Comparison of ENCODE assay signal across 15 mouse cellular contexts in genomic region chr14:119257072-119257471, GRCm38 (mm10).
A peak's percentile ranks its signal among the peaks of the same experiment; 100 is the strongest.
DNase-seq lines count a peak whose midpoint lies in the region; ATAC-seq and TF ChIP-seq lines count a peak whose summit lies in the region.
"Had no signal": no experiment of that assay in that cellular context is flagged by ENCODE, and none has a peak within 500 bp of the region (broad histone marks: within the 10 kb centered on the region; RNA-seq: fewer than 3 reads in every experiment).

No protein-coding gene starts in this region.

- no peak overlapping the region for H3K9ac ChIP-seq in midbrain, postnatal 0 days (replicated peaks; ENCODE audit: low read length, poor library complexity, severe bottlenecking)
- H3K9ac ChIP-seq in midbrain, embryonic 16.5 days (ENCODE audit: low read depth, low read length): no peak overlapping the region
- no peak overlapping the region for H3K9ac ChIP-seq in embryonic facial prominence, embryonic 15.5 days
- H3K9ac ChIP-seq: embryonic facial prominence, embryonic 12.5 days; midbrain, embryonic 13.5 days; neural tube, embryonic 12.5 days had no signal

- no peak for TF ChIP-seq POLR2A in cerebellum, adult 2 months (IDR thresholded peaks at IDR 0.05; ENCODE audit: borderline replicate concordance, insufficient read depth, low read length)

- ATAC-seq in midbrain, postnatal 0 days (ENCODE audit: low FRiP score): no peak
- ATAC-seq in midbrain, embryonic 16.5 days: no peak
- peak; percentile 34; the same call in 1 of the 2 replicates for ATAC-seq in embryonic facial prominence, embryonic 15.5 days (ENCODE audit: insufficient number of reproducible peaks, low FRiP score, low TSS enrichment, low read depth)
- ATAC-seq in megakaryocyte, adult 5-6 weeks (ENCODE audit: poor library complexity, severe bottlenecking): no peak
- ATAC-seq: CD4-positive, CD25-positive, alpha-beta regulatory T cell, adult 4 months; midbrain, embryonic 13.5 days had no signal

- intact Hi-C loops in left cerebral cortex, postnatal 10 days (cut with DNase I): no loop called here

- H3K36me3 ChIP-seq in midbrain, postnatal 0 days (ENCODE audit: insufficient read depth, low read length): no peaks in the 10 kb centered on the region
- no peaks in the 10 kb centered on the region for H3K36me3 ChIP-seq in midbrain, embryonic 16.5 days (ENCODE audit: control insufficient read depth, insufficient read depth, low read length)
- no peaks in the 10 kb centered on the region for H3K36me3 ChIP-seq in embryonic facial prominence, embryonic 15.5 days
- H3K36me3 ChIP-seq: embryonic facial prominence, embryonic 12.5 days; midbrain, embryonic 13.5 days; neural tube, embryonic 12.5 days had no signal

- no peaks in the 10 kb centered on the region for H3K4me1 ChIP-seq in midbrain, postnatal 0 days (ENCODE audit: insufficient read depth, low read length)
- H3K4me1 ChIP-seq in midbrain, embryonic 16.5 days (ENCODE audit: control insufficient read depth, insufficient read depth, low read length): no peaks in the 10 kb centered on the region
- H3K4me1 ChIP-seq in cerebellum, adult 2 months (ENCODE audit: control insufficient read depth, insufficient read depth, low read length): peaks cover 5% of the 10 kb centered on the region; the same call in 1 of the 2 replicates
- no peaks in the 10 kb centered on the region for H3K4me1 ChIP-seq in embryonic facial prominence, embryonic 15.5 days
- H3K4me1 ChIP-seq: embryonic facial prominence, embryonic 12.5 days; midbrain, embryonic 13.5 days; neural tube, embryonic 12.5 days had no signal

- WGBS in midbrain, postnatal 0 days: 83% methylated on average over 7 of the region's 7 CpGs
- WGBS in midbrain, embryonic 16.5 days: 89% methylated on average over 7 of the region's 7 CpGs
- WGBS in cerebellum, adult 2 months: 15% methylated on average over 7 of the region's 7 CpGs
- 75% methylated on average over 7 of the region's 7 CpGs for WGBS in embryonic facial prominence, embryonic 15.5 days

- no peak for TF ChIP-seq CTCF in midbrain, postnatal 0 days (IDR thresholded peaks at IDR 0.05)
- no peak for TF ChIP-seq CTCF in cerebellum, adult 2 months (IDR thresholded peaks at IDR 0.05; ENCODE audit: borderline replicate concordance, insufficient read depth, low read depth, low read length)

- no peaks in the 10 kb centered on the region for H3K27me3 ChIP-seq in midbrain, postnatal 0 days (ENCODE audit: insufficient read depth, low read length)
- H3K27me3 ChIP-seq in midbrain, embryonic 16.5 days (ENCODE audit: control insufficient read depth, insufficient read depth, low read depth, low read length): no peaks in the 10 kb centered on the region
- no peaks in the 10 kb centered on the region for H3K27me3 ChIP-seq in cerebellum, adult 2 months (ENCODE audit: control insufficient read depth, insufficient read depth, low read length)
- no peaks in the 10 kb centered on the region for H3K27me3 ChIP-seq in embryonic facial prominence, embryonic 15.5 days
- H3K27me3 ChIP-seq: embryonic facial prominence, embryonic 12.5 days; midbrain, embryonic 13.5 days; neural tube, embryonic 12.5 days had no signal

- no peak overlapping the region for H3K4me3 ChIP-seq in midbrain, postnatal 0 days (ENCODE audit: low read depth, low read length)
- no peak overlapping the region for H3K4me3 ChIP-seq in midbrain, embryonic 16.5 days (ENCODE audit: low read depth, low read length)
- H3K4me3 ChIP-seq in cerebellum, adult 2 months (replicated peaks; ENCODE audit: insufficient read depth, low read depth, low read length): no peak overlapping the region
- H3K4me3 ChIP-seq in embryonic facial prominence, embryonic 15.5 days (replicated peaks): no peak overlapping the region
- H3K4me3 ChIP-seq: embryonic facial prominence, embryonic 12.5 days; midbrain, embryonic 13.5 days; neural tube, embryonic 12.5 days had no signal

- no peak overlapping the region for H3K4me2 ChIP-seq in midbrain, postnatal 0 days (ENCODE audit: low read depth, low read length, poor library complexity, severe bottlenecking)
- no peak overlapping the region for H3K4me2 ChIP-seq in midbrain, embryonic 16.5 days (ENCODE audit: low read length)
- H3K4me2 ChIP-seq in embryonic facial prominence, embryonic 15.5 days (replicated peaks): no peak overlapping the region
- H3K4me2 ChIP-seq: embryonic facial prominence, embryonic 12.5 days; midbrain, embryonic 13.5 days; neural tube, embryonic 12.5 days had no signal

- H3K9me3 ChIP-seq in midbrain, postnatal 0 days (ENCODE audit: low read length): no peaks in the 10 kb centered on the region
- H3K9me3 ChIP-seq in midbrain, embryonic 16.5 days (replicated peaks; ENCODE audit: control insufficient read depth, low read length, poor library complexity, severe bottlenecking): no peaks in the 10 kb centered on the region
- H3K9me3 ChIP-seq in embryonic facial prominence, embryonic 15.5 days (replicated peaks): no peaks in the 10 kb centered on the region
- H3K9me3 ChIP-seq: embryonic facial prominence, embryonic 12.5 days; midbrain, embryonic 13.5 days; neural tube, embryonic 12.5 days had no signal

- DNase-seq in midbrain, postnatal 0 days (ENCODE audit: low spot score): peak; percentile 61
- peak; percentile 75 to 85 for DNase-seq in cerebellum, adult 2 months
- no peak for DNase-seq in right cerebral cortex, postnatal 14 days
- DNase-seq in left cerebral cortex, postnatal 10 days (ENCODE audit: extremely low spot score in 1 of 2, low spot score in 2 of 2): no peak
- DNase-seq: lung, adult 2 months; thymus, postnatal 14 days had no signal

- H3K27ac ChIP-seq in midbrain, postnatal 0 days (ENCODE audit: low read depth, low read length): no peak overlapping the region
- H3K27ac ChIP-seq in midbrain, embryonic 16.5 days (ENCODE audit: low read length): no peak overlapping the region
- H3K27ac ChIP-seq in cerebellum, adult 2 months (ENCODE audit: insufficient read depth, low read length): 0 out of 2 replicates have a peak overlapping the region, but pooled peaks have one; percentile 3
- H3K27ac ChIP-seq in embryonic facial prominence, embryonic 15.5 days (replicated peaks): no peak overlapping the region
- H3K27ac ChIP-seq: embryonic facial prominence, embryonic 12.5 days; macrophage; midbrain, embryonic 13.5 days; neural tube, embryonic 12.5 days; stomach, postnatal 0 days had no signal

Comparison
In these comparisons a context has a peak if more than half of its experiments do, and no peak if none do; other contexts are left out.
1. DNase-seq: peak in midbrain, postnatal 0 days (single experiment) and cerebellum, adult 2 months (2 of 2); none in right cerebral cortex, postnatal 14 days (single experiment) and left cerebral cortex, postnatal 10 days (0 of 2).